Mouse (Mus musculus) heart, adult 18-20 months (tissue): ENCODE measurements around the gene Ccdc9b. TPM values are rescaled to one million over a fixed set of nuclear protein-coding genes. Genes with fewer than 3 reads are reported as not detected.

Source experiments
- DNase-seq, 2 experiments: peaks; one replicate each; pipeline ENCODE4 v3.0.0; 2021 to 2022; ENCODE audit warnings: mixed read lengths in 1 of 2
- total RNA-seq, 2 experiments: library from RNA; stranded (reverse); gene quantifications; 2 replicates each; pipeline ENCODE4 v1.2.3; 2021

Gene Ccdc9b
- total RNA-seq, 2 experiments from 2014 or later = 20.8 to 25.7 TPM

GRCm38 (mm10) chr2:118713631-118714030, 48.8 kb downstream of the Ccdc9b start:
- DNase-seq = no peak

- DNase-seq = peak in 1 of 2 experiments; percentile 38
Measured at GRCm38 (mm10) chr2:118711038-118711494, 51.4 kb downstream of the Ccdc9b start.

- DNase-seq = no peak
Measured at GRCm38 (mm10) chr2:118709655-118710221, 52.7 kb downstream of the Ccdc9b start.

- peak in 1 of 2 experiments; percentile 42 for DNase-seq
Measured at GRCm38 (mm10) chr2:118708472-118708871, 54.0 kb downstream of the Ccdc9b start.

- DNase-seq = no peak
Measured at GRCm38 (mm10) chr2:118706436-118706835, 56.0 kb downstream of the Ccdc9b start.

Other genes starting within 250 kb of the Ccdc9b start
- 1 to 10 TPM; 5.2 to 5.4 TPM for gene Bmf, start 213.0 kb downstream of the Ccdc9b start, total RNA-seq
- 1 to 10 TPM in 1 of 2 experiments, under 1 TPM in 1; 0.82 to 1.8 TPM for gene Bub1b, start 164.4 kb downstream of the Ccdc9b start, total RNA-seq
- 1 to 10 TPM; 9.0 to 9.3 TPM for gene Pak6, start 99.4 kb downstream of the Ccdc9b start, total RNA-seq
- 1 to 10 TPM; 1.1 to 1.3 TPM for gene Ankrd63, start 58.7 kb downstream of the Ccdc9b start, total RNA-seq
- gene Plcb2, start 34.2 kb downstream of the Ccdc9b start, total RNA-seq = 1 to 10 TPM; 1.4 to 2.6 TPM
- gene Inafm2, start 16.9 kb downstream of the Ccdc9b start, total RNA-seq = 10 to 100 TPM; 31.3 to 35.1 TPM
- gene Phgr1, start 10.1 kb upstream of the Ccdc9b start, total RNA-seq = not detected
- gene Disp2, start 17.1 kb upstream of the Ccdc9b start, total RNA-seq = under 1 TPM in 1 of 2 experiments, not detected in 1; 0.07 TPM
- gene Knstrn, start 51.3 kb upstream of the Ccdc9b start, total RNA-seq = 1 to 10 TPM in 1 of 2 experiments, under 1 TPM in 1; 0.85 to 1.6 TPM
- 100 to 1,000 TPM; 410 to 473 TPM for gene Ivd, start 99.3 kb upstream of the Ccdc9b start, total RNA-seq
- 10 to 100 TPM; 17.5 to 18.6 TPM for gene Bahd1, start 137.7 kb upstream of the Ccdc9b start, total RNA-seq
- gene Chst14, start 163.8 kb upstream of the Ccdc9b start, total RNA-seq = 1 to 10 TPM; 6.9 to 7.9 TPM